Mouse (Mus musculus): ENCODE results near the gene Serac1.

GRCm38 (mm10) chr17:6062793-6063192 is 16.7 kb downstream of the Serac1 start:
- TF ChIP-seq CTCF (IDR thresholded peaks at IDR 0.05 in 2 of 3, conservative IDR thresholded peaks at IDR 0.05 in 1 of 3; ENCODE audit: control insufficient read depth in 1 of 3, insufficient read depth in 1 of 3, low read depth in 2 of 3, low read length in 3 of 3, poor library complexity in 1 of 3, severe bottlenecking in 1 of 3) = no peak
- no peak for TF ChIP-seq CHD1 (IDR thresholded peaks at IDR 0.05; ENCODE audit: low read depth, low read length)
- TF ChIP-seq POLR2A (IDR thresholded peaks at IDR 0.05; ENCODE audit: control insufficient read depth in 1 of 2, insufficient read depth in 1 of 2, low read depth in 1 of 2, low read length in 2 of 2, poor library complexity in 1 of 2) = no peak

All from MEL (cell line).